Mouse (Mus musculus): ENCODE results near the gene Ifnlr1.

The Ifnlr1 gene

DNA sequence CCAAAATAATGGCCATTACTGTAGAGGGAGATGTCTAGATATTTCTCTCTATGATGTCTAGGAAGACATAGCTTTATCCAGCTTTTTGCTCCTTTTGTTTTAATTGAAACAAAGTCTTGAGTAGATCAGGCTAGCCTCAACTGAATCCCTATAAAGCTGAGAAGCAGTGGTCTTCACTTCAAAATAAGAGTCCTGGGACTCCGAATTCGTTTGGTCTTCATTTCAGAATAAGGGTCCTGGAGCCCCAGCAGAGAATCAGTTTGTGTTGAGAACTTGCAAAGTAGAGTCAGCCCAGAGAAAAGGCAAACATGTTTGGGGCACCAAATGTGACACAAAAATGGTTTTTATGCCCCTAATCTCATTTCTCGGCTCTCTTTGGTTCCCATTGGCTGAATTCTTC, 1.4 kb upstream of the Ifnlr1 start:
- in situ Hi-C loops (cut with MseI, MboI), result no loop called here

DNA sequence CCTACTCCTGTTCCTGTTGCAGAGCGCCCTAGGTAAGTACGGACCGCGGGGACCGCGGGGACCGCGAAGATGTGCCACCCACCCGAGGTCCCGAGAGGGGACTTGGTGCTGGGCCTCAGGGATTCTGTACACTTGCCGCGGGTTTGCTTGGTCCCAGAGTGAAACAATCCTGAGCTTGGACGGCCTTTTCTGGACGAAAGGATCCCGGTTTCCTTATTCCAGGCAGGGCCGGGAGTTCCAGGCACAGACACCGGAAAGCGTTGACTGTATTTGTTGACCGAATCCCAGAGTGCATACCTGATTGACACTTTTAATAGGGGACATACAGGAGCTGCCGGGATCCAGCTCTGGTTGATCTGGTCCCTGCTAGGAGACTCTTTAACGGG, 474 bp downstream of the Ifnlr1 start:
- in situ Hi-C loops (cut with MseI, MboI), result no loop called here

DNA sequence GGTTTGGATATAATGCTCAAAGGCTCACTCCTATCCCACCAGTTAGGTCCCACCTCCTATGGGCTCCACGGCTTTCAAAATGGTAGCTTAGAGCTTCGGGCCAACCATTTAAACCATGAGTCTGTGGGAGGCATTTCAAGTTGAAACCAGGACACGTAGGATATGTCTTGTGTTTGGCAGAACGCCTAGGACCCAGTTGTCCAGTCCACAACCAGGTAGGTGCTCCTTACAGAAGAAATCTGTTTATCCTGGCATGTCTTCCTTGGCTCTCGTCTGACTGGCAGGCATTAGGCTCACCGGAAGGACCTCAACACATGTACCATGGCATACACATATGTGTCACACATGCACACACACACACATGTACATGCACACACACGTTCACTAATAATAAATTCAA, 3.7 kb downstream of the Ifnlr1 start:
- in situ Hi-C loops (cut with MseI, MboI), result no loop called here

DNA sequence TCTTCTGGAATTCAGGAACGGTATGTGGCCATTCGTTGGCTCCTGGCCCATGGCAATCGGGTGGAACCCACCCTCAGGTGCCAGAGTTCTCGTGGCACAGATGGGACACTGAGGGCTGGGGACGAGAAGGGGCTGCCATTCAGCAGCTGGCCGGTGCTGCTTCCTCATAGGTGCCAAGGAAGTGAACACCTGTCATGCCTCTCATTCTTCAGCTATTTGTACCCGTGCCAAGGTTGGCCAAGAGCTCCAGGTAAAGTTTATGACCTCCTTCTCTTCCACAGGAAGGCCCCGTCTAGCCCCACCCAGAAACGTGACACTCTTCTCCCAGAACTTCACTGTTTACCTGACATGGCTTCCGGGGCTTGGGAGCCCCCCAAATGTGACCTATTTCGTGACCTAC, 4.2 kb downstream of the Ifnlr1 start:
- in situ Hi-C loops (cut with MseI, MboI), result no loop called here

DNA sequence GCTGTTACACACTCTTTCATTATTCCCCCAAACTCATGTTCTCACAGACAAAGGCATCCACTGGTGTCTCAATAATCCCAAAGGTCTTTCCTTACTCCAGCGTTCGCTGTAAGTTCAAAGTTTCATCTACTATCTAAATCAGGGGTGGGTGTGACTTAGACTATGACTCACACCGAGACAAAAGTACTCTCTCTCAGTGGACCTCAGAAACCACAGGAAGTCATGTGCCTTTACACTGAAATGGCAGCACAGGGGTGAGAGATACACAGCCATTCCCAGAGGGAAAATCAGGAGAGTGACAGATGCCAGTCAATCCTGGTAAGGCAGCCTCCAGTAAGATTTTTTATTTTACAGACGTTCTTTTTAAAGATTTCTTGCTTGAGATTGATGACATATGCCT, 6.8 kb downstream of the Ifnlr1 start:
- in situ Hi-C loops (cut with MseI, MboI), result no loop called here

DNA sequence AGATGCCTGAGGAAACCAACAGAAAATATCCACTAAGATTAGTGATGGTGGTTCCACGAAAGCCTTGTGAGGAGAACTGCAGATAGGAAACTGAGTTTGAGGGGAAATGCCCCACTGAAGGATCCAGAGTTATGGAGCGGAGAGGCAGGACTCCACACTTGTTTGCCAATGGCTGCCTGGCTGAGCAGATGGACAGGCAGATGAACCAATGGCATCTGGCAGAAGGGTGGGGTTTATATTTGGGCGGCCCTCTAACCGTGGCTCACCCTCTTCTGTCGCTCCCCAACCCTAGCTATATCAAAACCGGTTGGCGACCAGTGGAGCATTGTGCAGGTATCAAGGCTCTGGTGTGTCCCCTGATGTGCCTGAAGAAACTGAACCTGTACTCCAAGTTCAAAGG, 12.4 kb downstream of the Ifnlr1 start:
- in situ Hi-C loops (cut with MseI, MboI), result no loop called here

DNA sequence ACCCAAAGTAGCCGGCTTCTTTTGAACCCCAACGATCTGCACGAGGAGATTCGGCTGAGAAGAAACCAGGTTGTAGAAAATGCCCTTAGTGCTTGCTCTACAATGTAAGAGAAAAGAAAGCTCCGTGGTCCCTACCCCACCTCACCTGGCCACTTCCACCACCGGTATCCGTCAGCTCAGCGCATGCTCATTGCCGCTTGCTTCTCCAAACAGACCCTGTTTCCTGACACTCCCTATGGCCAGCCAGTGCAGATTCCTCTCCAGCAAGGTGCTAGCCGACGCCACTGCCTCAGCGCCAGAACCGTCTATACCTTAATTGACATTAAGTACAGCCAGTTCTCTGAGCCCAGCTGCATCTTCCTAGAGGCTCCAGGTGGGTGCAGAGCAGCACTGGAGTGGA, 17.4 kb downstream of the Ifnlr1 start:
- in situ Hi-C loops (cut with MseI, MboI), result no loop called here

DNA sequence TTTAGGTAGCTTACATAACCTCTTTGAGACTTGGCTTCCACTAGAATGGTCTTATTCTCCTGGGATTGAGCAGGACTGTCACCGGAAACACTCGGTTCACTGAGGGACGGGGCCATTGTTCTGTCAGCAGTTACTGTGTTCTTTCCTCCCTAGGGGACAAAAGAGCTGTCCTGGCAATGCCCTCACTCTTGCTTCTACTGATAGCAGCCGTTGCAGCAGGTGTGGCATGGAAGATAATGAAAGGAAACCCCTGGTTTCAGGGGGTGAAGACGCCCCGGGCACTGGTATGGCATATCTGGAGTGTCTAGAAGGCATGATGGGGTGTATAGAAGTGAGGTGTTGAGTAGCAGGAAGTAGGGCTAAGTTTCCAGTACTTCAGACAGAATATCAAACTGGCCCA, 17.9 kb downstream of the Ifnlr1 start:
- in situ Hi-C loops (cut with MseI, MboI), result no loop called here

DNA sequence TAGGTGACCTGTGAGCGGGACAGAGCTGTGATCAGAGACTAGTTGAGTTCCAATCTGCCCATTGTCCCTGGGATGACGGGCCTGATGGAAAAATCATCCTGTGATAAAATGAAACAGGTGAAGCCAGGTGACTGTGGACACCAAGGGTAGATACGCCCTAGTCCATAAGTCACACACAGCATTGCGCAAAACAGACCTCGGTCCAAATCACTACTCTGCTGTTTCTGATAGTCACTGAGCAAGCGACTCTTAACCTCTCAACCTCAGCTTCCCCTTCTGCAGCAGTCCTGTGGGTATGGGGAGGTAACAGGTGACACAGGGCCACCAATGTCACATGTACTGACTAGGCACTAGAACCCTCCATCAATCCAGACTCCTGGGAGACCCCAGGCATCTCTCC, 20.0 kb downstream of the Ifnlr1 start:
- in situ Hi-C loops (cut with MseI, MboI), result no loop called here

DNA sequence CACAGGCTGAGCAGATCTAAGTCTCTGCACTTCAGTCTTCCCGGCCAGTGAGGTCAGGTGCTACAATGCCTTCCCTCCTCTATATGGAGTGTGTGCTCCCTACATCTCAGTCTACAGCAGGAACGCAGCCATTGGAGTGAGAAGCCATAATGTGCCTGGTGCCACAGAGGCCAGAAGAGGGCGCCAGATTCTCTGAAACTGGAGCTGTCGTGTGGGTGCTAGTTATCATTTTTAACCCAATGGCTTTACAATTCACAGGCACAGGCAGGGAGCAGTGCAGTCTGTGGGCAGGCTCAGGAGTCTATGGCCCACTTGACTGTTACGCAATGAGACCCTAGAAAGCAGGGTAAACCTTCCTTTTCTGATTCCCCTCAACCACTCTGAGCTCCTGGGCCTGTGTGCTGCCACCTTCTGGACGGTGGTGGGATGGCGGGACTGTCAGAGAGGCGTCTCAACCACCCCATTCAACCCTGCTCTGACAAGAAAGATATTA, 23.0 kb downstream of the Ifnlr1 start:
- in situ Hi-C loops (cut with MseI, MboI), result no loop called here

DNA sequence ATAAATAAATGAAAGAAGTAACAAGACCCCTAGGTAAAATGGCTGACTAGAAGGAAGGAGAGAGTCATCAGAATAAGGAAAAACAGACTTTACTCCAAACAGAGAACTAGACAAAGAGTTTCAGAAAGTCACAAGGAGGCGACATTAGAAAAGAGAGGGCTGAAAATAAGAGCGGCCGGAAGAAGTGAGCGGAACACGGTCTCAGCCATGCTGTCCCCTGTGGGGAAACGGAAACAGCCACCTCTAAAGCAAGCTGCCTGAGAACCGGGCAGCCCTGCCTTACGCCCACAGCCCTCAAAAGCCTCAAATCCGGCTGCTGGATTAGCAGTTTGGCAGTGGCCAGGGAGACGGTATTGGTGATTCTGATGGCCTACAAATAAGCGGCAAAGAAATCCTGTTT, 23.5 kb downstream of the Ifnlr1 start:
- in situ Hi-C loops (cut with MseI, MboI), result no loop called here

DNA sequence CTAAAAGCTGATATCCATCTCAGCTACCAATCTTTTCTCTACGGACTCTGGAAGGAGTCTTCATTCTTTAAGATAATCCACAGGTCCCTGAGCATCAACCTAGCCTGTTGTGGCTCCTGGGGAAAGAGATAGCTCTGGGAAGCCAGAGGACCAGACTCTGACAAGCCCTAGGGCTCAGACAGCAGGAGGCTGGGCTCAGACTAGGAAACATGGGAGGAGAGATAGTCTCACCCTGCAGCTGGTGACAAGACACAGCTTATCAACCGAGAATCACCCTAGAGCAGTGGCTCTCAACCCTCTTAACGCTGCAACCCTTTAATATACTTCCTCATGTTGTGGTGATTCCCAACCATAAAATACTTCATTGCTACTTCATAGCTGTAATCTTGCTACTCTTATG, 24.3 kb downstream of the Ifnlr1 start:
- in situ Hi-C loops (cut with MseI, MboI), result no loop called here

DNA sequence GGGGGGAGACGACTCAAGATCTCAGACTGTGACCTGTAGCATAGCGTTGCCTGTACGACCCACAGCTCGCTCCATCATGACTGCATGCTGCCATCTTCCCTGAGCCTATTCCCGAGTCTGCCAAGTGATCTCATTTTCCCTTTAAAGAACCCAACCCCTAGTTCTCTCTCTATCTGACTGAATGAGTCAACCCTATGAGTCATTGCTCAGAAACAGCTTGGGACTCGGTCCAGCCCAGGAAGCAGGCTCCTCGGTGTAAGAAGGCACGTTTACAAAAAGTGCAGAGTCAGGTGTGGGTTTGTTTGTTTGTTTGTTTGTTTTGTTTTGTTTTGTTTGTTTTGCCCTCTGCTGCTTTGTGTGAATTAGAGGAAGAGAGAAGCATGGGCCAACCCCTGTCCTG, 28.7 kb downstream of the Ifnlr1 start:
- in situ Hi-C loops (cut with MseI, MboI), result loop anchor here in 1 of 2 experiments (5.0 kb wide), 1 partner anchor 48 kb away; no protein-coding TSS in a partner anchor

DNA sequence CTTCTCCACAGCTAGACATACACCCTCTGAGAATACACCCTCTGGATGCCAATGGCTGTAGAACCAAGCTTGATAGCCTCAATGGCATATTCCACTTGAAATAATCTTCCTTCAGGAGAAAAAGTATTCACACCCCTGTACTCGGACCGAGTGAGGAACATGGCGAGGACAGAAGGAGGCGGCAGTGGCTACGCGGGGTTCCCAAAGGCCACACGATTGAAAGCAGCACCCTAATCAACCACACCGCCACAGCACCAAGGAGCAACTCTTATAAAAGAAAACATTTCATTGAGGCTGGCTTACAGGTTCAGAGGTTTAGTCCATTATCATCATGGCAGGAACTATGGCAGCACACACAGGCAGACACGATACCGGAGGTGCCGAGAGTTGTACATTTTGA, 30.4 kb downstream of the Ifnlr1 start:
- in situ Hi-C loops (cut with MseI, MboI), result loop anchor here in 1 of 2 experiments (5.0 kb wide), 1 partner anchor 46 kb away; no protein-coding TSS in a partner anchor

DNA sequence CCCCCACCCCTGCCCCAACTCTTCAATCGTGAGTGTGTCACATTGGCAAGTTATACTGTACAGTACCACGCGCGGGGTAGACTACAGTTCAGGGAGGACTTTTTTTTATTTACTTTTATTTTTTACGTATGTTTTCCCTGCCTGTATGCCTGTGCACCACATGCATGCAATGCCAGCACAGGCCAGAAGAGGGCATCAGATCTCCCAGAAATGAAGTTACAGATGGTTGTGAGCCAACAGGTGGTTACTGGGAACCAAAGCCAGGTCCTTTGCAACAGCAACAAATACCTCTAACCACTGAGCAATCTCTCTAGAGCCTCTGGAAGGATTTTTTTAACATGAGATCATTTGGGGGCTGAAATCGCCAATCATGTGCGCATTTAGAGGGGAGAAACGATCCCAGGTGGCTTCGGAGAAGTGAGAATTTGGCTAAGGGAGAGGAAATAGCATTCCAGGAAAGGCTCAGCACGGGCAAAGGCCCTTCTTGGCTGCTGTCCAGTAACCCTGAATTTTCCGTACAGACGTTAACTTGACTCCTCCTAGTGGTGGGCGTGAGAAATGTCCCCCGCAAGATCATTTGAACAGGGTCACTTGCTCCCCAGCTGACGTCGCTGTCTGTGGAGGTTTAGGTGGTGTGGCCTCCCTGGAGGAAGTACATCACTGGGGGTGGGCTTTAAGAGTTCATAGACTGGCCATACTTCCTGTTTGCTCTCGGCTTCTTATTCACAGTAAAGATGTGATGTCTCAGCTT, 36.6 kb downstream of the Ifnlr1 start:
- in situ Hi-C loops (cut with MseI, MboI), result no loop called here

DNA sequence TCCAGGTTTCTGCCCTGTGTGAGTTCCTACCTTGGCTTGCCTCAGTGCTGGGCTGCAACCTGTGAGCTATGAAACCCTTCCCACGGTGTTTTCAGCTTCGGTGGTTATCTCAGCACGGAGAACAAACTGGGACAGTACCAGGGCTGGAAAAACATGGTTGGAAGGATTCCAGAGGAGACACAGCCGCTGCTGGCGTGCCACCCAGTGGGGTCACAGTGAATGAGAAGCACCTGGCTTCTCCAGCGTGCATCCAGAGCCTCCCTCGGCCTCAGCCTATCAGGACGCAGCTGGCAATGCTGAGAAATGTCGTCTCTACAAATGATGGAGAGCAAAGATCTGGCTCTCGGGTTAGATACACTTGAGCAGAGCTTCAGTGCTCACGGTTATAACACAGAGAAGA, 40.3 kb downstream of the Ifnlr1 start:
- in situ Hi-C loops (cut with MseI, MboI), result no loop called here

DNA sequence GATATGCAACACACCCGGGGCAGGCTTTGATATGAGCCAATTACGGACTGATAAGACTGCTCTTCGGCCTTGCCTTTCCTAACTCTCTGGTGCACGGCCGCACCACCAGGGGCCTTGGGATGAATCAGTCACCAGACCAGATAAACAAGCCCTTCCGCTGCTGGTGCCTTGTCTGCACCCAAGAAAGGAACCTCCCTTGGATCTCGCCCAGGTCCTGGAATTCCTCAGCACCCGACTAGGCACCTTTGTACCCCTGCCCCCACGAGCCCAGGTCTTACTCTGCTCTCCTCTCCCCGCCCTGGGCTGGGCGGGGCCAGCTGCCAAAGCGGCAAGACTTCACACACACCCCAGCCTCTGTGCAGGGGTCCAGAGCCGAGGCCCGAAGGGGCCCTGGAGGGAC, 41.7 kb downstream of the Ifnlr1 start, which contains the start of gene Il22ra1:
Il22ra1 (plus strand) TSS at position 356 of the 400 bp plus-strand sequence.
- in situ Hi-C loops (cut with MseI, MboI), result no loop called here

DNA sequence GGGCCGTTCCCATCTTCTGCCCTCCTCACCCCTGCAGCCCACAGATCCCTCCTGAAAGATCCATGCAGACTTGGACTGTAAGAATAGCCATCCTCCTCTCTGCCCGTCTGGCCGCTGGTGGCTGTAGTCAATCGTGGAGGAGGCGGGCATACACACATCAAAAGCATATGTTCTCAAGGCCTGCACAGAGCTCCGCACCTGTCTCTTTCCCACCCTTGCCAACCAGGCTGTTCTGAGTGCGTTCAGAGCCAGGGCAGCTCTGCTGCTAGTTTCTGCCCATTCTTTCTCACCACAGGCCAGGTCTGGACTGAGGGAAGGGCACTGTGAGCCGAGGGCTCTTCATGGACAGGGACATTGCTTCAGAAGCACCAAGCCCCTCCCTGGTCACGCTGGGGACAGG, 44.1 kb downstream of the Ifnlr1 start:
- in situ Hi-C loops (cut with MseI, MboI), result no loop called here

DNA sequence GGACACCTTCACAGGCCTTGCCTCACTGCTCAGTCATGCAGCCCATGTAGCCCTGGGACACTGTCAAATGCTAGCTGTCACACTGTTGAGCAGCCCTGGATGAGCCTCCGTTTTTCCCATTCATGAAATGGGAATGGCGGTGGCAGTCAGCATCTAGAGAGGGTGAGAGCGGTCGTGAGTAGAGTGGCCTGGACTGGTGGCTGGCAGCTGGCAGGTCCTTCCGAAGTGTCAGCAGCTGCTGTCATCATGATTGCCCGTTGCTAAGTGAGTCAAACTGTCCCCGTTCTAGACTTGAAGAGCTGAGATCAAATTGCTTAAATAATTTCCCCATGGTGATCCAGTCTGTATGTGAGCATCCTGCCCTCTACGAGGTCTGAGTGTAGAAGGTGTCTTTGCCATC, 44.9 kb downstream of the Ifnlr1 start:
- in situ Hi-C loops (cut with MseI, MboI), result no loop called here

DNA sequence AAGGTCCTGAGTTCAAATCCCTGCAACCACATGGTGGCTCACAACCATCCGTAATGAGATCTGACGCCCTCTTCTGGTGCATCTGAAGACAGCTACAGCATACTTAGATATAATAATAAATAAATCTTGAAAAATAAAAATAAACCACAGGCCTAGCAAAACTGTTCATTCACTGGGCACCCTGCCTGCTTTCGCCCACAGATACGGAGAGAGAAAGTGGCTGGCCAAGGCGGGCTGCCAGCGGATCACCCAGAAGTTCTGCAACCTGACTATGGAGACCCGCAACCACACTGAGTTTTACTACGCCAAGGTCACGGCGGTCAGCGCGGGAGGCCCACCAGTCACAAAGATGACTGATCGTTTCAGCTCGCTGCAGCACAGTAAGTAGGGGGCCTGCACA, 47.8 kb downstream of the Ifnlr1 start:
- in situ Hi-C loops (cut with MseI, MboI), result no loop called here

DNA sequence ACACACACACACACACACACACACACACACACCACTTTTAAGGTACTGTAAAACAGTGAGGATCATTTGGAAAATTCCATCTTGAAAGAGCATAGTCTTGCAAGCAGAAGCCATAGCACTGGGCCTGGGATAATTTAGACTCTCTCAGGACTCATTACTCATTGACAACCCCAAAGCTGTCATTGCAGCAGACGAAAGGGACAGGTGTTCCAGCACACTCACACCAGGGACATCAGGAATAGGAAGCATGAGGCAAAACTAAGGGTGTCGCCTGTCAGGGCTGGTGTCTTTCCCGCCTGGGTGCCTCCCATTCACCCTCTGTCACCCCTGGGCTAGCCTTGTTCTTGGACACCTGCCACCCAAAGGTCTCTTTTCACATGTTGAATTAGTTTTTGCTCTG, 50.8 kb downstream of the Ifnlr1 start:
- in situ Hi-C loops (cut with MseI, MboI), result no loop called here

DNA sequence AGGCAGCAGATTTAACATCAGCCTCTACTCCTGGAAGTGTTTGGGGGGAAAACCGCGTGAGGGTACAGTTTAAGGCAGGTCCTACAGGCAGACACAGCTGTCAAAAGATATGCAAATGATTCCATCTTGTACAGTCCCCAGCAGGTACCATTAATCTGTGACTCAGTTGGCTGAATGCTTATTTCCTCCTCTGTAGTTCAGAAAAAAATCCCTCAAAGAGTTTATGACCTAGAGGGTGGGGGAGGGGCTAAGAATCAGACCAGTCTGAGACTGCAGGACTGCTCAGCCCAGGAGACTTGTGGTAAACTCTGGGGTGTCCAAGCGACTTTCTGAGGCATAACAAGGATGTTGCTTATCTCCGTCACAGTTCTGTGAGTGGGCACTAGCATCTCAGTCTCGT, 52.1 kb downstream of the Ifnlr1 start:
- in situ Hi-C loops (cut with MseI, MboI), result no loop called here

DNA sequence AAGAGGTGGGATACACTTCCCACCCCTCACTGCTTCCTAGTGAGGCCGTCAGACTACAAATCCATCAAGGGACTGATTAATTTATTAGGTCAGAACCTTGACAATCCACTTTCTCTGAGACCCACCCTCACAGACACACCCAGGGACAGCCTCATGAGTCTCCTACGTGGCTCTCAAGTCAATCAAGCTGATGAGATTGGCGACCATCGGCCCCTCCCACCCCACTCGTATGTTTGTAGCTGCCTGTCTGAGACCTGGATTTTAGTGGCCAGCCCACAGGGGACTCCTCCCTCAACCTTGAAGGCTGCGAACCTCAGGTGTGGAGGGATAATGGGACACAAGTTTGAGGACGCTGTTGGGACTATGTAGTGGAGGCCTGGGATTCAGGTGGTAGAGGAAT, 53.1 kb downstream of the Ifnlr1 start:
- in situ Hi-C loops (cut with MseI, MboI), result no loop called here

DNA sequence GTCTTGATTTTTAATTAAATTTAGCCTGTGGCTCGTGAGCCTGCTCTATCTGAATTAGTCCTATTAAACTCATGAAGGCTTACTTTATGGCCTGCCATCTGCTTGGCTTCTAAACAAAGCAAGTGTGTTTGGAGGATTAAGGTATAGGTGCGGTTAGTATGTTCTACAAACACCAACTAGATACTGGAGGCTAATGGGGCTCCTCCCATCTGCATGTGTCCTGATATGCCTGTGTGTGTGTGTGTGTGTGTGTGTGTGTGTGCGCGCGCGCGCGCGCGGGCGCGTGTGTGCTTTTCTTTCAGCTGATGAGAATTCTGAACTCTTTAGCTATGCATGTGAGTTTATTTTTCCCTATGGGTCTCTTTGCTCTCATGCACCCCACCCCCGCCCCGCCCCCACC, 53.6 kb downstream of the Ifnlr1 start:
- in situ Hi-C loops (cut with MseI, MboI), result no loop called here
